Mouse (Mus musculus): ENCODE results near the gene Olfr1034.
"Not testable (repeated sequence)": the region's sequence is repeated elsewhere in the genome, so short reads cannot be mapped to it uniquely, and the experiment has no call there.

Gene Olfr1034
- long read RNA-seq, experiment 1, result 0 reads
- long read RNA-seq, experiment 2, result 0 reads

DNA sequence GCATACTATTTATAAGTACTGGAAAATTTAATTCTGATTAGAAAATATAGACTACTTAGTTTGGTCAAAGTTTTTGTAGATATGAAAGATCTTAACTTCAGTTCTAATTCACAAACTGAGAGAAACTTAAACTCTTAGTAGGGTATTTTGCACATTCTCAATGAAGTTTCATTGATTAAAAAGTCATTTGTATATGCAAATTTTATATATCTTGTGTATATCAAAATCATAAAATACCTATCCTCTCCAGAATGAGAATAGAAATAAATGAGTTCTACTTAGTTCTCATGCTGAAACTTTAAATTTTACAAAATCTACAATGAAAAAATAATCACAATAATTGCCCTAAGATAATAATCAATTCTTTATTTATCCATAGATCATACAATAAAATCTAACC lies at the start of gene Olfr1034:
Gene Olfr1034, plus strand, starts transcription at position 301 of the 400 bp plus-strand sequence.
- intact Hi-C loops (cut with DNase I), result no loop called here

DNA sequence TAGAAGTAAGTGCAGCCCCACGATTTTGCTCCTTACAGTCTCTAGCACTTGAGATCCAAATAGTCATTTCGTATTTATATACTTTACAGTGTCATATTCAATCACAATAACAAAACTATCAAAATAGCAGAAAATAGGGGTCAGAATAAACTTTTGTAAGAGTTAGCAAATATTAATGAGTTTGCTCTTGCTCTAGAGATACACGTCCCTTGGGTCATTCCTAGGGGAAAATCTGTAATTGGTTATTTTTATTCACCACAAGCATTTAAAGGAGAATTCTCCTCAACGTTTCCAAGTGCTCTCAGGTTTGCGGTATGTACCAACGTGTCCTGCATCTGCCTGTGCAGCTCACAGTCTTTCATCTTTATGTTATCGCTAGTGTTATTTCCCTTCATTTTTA lies 40.4 kb upstream of the Olfr1034 start, which contains the start of gene Olfr1032:
Gene Olfr1032, plus strand, starts transcription at position 301 of the 400 bp plus-strand sequence.
- intact Hi-C loops (cut with DNase I), result no loop called here

DNA sequence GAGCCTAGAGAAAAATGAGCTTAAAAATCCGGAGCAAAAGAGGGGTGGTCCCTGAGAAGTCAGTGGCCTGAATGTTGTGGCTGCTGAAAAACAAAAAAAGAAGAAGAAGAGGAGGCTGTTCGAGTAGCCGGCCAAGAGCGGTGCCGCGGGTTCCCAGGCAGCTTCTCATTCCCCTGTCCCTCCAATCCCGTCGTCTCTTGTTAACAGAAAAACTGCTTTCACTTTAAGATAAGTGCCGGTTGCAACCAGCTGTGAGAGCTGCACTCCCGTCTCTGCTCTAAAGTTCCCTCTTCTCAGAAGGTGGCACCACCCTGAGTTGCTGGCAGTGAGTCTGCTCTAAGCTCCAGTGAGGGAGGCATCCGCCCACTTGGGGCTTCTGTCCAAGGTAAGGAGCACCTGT lies 25.3 kb upstream of the Olfr1034 start, which contains the start of gene Olfr1033:
Gene Olfr1033, plus strand, starts transcription at position 228 of the 400 bp plus-strand sequence.
- intact Hi-C loops (cut with DNase I), result not testable (repeated sequence)

DNA sequence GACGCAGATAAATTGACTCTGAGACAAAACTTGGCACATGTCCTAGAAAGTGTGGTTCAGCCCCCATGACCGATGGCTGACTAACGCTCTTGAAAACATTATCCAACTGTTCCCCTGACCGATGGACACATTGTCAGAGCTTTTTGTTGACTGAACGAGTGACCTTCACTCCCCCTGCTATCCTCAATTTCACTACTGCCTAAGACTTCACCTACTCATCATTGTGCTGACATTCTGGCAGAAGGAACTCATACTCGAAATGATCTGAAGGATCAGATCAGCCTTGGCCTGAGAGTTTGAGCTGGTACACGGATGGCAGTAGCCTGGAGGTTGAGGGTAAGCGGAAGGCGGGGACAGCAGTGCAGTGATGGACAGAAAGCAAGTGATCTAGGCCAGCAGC lies 24.1 kb upstream of the Olfr1034 start:
- intact Hi-C loops (cut with DNase I), result not testable (repeated sequence)

DNA sequence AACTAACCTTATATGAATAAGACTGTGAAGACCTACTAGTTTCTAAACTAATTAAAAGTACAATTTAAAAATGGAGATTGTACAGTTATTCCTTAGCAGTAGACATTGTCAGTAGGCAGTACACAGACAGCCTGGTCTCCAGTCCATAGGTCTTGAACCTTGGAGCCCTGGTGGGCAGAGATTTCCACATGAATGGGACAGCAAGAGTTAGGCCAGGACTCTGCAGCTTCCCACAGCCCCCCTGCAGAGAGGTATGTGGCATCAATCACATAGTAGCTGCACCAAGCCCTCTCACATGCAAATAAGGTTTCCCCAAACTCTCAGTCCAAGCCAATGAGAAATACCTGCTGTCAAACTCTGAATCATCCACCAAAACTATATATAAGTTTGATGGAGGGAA lies 5.1 kb downstream of the Olfr1034 start:
- intact Hi-C loops (cut with DNase I), result not testable (repeated sequence)

DNA sequence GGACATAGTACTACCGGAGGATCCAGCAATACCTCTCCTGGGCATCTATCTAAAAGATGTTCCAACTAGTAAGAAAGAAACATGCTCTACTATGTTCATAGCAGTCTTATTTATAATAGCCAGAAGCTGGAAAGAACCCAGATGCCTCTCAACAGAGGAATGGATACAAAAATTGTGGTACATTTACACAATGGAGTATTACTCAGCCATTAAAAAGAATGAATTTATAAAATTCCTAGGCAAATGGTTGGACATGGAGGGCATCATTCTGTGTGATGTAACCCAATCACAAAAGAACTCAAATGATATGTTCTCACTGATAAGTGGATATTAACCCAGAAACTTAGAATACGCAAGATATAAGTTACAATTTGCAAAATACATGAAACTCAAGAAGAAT lies 18.1 kb downstream of the Olfr1034 start:
- intact Hi-C loops (cut with DNase I), result not testable (repeated sequence)

DNA sequence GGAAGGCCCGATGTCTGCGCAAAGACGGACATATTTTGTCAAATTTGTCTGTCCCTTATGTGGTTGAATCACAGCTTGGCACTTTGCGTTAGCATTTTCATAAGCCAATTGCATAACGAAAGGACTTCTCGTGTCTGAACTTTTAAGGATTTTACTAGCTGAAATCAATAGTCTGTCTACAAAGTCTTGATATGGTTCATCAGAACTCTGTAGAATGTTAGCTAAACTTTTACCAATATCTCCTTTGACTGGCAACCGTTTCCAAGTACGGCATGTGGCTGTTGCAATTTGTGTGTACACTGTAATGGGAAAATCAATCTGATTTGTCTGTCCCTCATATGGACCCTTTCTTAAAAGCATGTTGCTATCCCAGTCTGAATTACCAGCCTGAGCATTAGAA lies 24.5 kb downstream of the Olfr1034 start:
- intact Hi-C loops (cut with DNase I), result no loop called here

DNA sequence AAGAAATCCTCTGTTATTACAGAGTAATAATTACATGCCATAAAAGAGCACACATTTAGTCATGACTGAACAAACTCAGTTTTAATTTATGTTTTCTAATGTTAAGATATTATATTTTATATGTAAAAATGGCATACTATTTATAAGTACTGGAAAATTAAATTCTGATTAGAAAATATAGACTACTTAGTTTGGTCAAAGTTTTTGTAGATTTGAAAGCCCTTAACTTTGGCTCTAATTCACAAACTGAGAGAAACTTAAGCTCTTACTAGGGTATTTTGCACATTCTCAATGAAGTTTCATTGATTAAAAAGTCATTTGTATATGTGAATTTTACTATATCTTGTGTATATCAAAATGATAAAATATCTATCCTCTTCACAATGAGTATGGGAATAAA lies 28.0 kb downstream of the Olfr1034 start, which contains the start of gene Olfr1036:
Gene Olfr1036, plus strand, starts transcription at position 301 of the 400 bp plus-strand sequence.
- intact Hi-C loops (cut with DNase I), result not testable (repeated sequence)

DNA sequence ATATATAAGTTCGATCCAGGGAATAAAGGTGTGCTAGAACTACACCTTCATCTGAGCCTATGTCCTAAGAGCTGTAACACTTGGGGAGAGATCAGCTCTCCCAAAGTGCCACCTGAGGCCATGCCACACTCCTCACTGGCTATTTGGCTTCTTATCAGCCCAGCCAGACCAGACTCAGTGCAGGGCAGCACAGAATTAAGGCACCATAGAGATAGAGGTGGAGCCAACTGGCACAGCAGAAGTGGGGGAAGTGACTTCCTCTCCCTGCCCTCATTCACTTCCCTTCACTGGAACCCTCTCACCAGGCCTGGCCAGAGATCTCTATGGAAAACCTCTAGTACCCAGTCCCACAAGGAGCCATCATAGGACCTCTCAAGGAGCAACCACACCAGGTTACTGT lies 34.8 kb downstream of the Olfr1034 start:
- intact Hi-C loops (cut with DNase I), result not testable (repeated sequence)

DNA sequence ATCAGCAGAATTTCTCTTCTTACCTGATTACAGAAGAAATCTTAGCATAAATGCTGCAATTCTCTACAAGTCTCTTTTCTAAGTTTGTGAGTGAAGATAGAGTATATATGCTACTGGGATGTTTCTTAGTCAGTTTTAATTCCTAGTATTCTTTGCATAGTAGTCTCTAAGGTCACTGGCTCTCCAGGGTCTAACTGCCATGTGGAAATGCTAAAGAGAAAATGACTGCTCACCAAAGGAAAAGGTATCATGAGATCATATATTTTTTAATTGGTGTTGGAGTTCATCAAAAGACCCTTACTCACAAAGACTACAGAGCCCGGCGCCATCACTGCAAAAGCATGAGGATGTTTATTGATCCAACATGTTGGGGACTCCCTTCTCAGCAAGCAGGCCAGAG lies 41.6 kb downstream of the Olfr1034 start, which contains the start of gene Olfr1037:
Gene Olfr1037, minus strand, starts transcription at position 101 of the 400 bp plus-strand sequence.
- intact Hi-C loops (cut with DNase I), result no loop called here
